Mouse (Mus musculus) large intestine, adult 2 months (tissue): ENCODE data around the gene Ptprn2. TPM values are rescaled to one million over a fixed set of nuclear protein-coding genes. Genes with fewer than 3 reads are reported as not detected.

Experiments used
- DNase-seq: peaks from one replicate; pipeline ENCODE4 v3.0.0-alpha.2; 2012; ENCODE audit warnings: low read depth, low spot score
- WGBS: fragments of 180-500 bp; shearing (Covaris S2); methylation state at CpG from one replicate; pipeline ENCODE4 v1.1.7; 2018; 5-methylcytosine and 5-hydroxymethylcytosine counted together
- polyA plus RNA-seq: library from polyadenylated mRNA; depleted of rRNA; stranded (reverse); fragments of >200 nt; gene quantifications from 2 replicates; pipeline ENCODE4 v1.2.3, GENCODE M21; 2012

Ptprn2 gene
- polyA plus RNA-seq, 1 experiment = 11.6 TPM

DNA sequence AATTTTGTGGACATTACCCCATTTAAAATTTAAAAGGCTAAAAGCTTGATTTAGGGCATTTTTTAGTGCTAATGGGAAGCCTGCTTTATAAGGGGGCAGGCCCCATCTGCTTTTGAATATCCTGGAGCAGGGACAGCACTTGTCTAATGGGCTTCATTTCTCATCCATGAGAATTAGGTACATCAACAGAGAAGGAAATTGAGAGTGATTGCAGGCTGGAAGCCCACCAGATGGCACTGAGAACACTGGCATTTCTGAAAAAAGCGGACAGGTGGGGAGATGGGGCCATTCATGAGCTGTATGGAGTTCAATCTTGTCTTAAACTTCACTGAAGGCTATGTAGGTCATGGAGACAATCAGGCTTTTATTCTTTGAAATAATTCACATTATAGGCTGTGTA lies 267.3 kb downstream of the Ptprn2 start:
- DNase-seq = no peak
- 82% methylated on average over 1 of the region's 1 CpGs for WGBS

DNA sequence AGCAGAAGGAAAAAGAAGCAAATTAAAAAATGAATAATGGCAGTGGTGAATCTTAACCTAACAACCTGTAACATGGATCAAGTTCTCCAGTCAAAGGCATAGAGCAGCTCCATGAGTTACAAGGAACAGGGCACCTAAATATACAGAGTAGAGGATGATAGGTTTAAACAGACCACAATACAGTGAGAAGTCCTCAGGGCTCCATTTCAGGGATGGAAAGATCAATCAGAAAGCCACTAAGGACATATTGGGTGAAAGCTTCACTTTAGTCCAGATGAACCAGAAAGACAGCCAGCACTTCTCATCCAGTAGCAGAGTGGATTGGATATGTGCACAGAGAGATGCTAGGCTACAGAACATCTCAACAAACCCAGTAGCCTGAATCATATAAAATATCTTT lies 278.4 kb downstream of the Ptprn2 start:
- DNase-seq = no peak

- 77% methylated on average over 6 of the region's 6 CpGs for whole genome bisulfite sequencing
These were observed 285.4 kb downstream of the Ptprn2 start for GRCm38 (mm10) chr12:116770911-116771310.

DNA sequence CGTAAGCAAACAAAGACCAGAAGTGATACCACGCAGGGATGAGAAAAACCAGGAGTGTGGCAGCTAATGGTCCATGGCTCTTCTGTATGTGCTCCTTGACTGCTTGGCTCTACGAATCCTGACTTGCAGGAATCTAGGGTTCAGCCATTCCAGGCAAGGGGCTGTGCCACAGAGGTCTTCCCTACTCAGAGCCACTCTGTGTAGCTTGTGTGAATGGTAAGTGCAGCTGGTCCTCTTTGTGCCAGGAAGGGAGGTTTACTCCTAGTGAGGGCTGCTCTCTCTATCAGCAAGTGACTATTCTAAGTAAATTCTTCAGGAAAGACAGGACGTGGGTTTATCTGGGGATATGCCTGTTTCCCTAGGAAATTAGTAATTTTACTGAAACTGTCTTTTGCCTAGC lies 286.0 kb downstream of the Ptprn2 start:
- whole genome bisulfite sequencing = 72% methylated on average over 4 of the region's 4 CpGs
- DNase-seq = no peak

More at GRCm38 (mm10) chr12:116770911-116771310, 285.4 kb downstream of the Ptprn2 start:
- no peak for DNase-seq

DNA sequence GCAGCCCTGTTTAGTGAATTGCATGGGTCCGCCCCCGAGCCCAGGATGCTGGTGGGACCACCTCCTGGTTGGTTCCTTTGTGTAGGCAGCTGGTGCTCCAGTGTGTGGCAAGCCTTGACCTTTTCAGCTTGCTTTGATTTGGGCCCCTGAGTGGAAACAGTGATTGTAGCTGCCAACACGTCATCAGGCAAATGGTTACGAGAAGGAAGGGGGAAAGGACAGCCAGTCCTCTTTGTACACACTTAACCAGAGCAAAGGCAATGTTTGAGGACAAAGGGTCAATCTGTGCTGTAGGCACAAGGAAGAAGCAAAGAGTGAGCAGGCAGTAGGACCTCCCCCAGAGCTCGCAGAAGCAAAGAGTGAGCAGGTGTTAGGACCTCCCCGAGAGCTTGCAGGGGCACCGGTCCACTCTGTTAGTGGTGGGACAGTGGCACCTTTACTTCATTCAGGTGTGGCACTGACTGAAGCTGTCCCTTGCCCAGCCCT lies 286.6 kb downstream of the Ptprn2 start:
- no peak for DNase-seq
- WGBS = 24% methylated on average over 7 of the region's 7 CpGs

GRCm38 (mm10) chr12:116773344-116773743 lies 287.8 kb downstream of the Ptprn2 start:
- WGBS = 61% methylated on average over 3 of the region's 3 CpGs
- no peak for DNase-seq

GRCm38 (mm10) chr12:116776447-116776846 lies 290.9 kb downstream of the Ptprn2 start:
- 86% methylated on average over 8 of the region's 8 CpGs for WGBS
- DNase-seq = no peak

GRCm38 (mm10) chr12:116778095-116779090 lies 292.9 kb downstream of the Ptprn2 start:
- WGBS = 65% methylated on average over 4 of the region's 4 CpGs
- DNase-seq = no peak

DNA sequence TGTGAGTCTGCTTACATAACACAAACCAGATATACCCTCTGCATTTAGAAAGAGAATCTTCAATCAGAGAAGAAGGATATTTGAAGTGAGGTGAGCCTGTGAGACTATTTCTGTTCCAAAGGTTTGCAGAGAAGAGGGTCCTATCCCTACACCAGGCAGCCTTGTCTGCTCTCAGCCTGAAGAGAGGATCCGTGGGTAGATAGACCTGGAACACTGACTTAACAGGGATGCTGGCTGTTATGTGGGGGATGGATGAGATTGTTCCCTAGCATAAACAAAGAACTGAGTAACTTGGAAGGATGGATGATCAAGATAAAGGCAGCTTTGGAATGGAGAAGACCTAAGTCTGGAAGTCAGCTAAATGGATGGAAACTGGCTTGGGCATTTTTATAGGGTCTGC lies 294.9 kb downstream of the Ptprn2 start:
- no peak for DNase-seq

DNA sequence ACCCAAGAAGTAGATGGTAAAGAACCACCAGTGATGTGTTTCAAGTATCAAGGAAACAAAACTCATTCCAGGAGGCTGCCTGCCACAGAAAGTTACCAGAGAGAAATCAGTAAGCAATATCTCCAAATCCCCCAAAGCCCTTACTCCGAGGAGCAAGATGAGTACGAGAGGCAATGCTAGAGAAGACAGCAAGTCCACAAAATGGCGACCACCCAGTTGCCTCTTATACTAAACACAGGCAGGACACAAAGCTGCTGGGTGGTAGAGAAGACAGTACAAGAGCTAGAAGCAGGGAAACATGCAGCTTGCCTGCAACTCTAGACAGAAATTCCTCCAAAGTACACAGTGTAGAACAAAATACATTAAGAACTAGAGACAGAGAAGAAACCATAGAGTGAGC lies 300.2 kb downstream of the Ptprn2 start:
- DNase-seq = no peak
- WGBS = 73% methylated on average over 3 of the region's 3 CpGs

More for the DNA sequence above, 294.9 kb downstream of the Ptprn2 start:
- WGBS = 69% methylated on average over 1 of the region's 1 CpGs

- no peak for DNase-seq
- 71% methylated on average over 3 of the region's 3 CpGs for WGBS
These were observed 302.8 kb downstream of the Ptprn2 start for GRCm38 (mm10) chr12:116788346-116788745.

DNA sequence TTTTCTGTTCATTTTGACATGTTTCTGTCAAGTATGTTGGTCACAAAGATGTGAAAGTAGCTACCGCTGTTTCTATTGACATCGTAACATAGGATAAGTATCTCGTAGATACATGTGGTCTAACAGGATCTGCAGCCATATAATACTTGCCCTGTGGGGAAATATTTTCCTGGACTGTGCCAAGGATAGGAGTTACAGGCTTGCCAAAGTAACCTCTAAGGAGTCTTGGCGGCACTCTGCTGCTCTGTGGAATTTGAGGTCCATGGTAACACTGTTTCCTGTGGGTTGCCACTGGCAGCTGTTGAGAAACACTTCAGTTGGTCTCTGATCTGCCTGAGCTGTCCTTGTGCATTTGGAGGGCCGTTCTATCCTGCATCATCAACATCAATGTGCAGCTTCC lies 317.8 kb downstream of the Ptprn2 start:
- whole genome bisulfite sequencing = 82% methylated on average over 5 of the region's 5 CpGs
- DNase-seq = no peak

DNA sequence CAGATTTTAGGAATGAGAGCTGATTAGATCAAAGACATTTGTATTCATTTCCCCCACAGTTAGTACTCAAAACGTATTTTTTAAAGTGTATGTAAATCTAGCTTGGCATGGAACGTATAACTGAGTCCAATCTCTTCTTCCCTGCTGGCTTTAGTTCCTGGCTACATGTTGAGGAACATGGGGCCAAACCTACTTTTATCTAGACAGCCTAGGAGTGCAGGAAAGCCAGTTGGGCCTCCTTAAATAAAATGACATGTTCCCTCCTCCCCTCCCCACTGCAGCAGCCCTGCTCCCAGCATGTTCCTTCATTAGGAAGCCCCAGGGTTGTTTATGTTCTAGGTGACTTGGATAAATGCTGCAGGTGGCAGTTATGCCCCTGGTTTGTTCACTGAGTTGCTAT lies 319.2 kb downstream of the Ptprn2 start:
- 44% methylated on average over 2 of the region's 2 CpGs for WGBS
- DNase-seq = no peak

GRCm38 (mm10) chr12:116805129-116805809 lies 319.7 kb downstream of the Ptprn2 start:
- 57% methylated on average over 2 of the region's 2 CpGs for WGBS

GRCm38 (mm10) chr12:116806089-116806488 lies 320.6 kb downstream of the Ptprn2 start:
- DNase-seq = no peak
- WGBS = 89% methylated on average over 2 of the region's 2 CpGs

More at GRCm38 (mm10) chr12:116805129-116805809, 319.7 kb downstream of the Ptprn2 start:
- no peak for DNase-seq

- DNase-seq = no peak
- WGBS = 77% methylated on average over 5 of the region's 5 CpGs
These were observed 327.5 kb downstream of the Ptprn2 start for GRCm38 (mm10) chr12:116813012-116813411.

- whole genome bisulfite sequencing = 87% methylated on average over 2 of the region's 2 CpGs
- DNase-seq = no peak
These were observed 334.3 kb downstream of the Ptprn2 start for GRCm38 (mm10) chr12:116819836-116820235.

GRCm38 (mm10) chr12:116823341-116823740 lies 337.8 kb downstream of the Ptprn2 start:
- WGBS = 94% methylated on average over 3 of the region's 3 CpGs
- no peak for DNase-seq

DNA sequence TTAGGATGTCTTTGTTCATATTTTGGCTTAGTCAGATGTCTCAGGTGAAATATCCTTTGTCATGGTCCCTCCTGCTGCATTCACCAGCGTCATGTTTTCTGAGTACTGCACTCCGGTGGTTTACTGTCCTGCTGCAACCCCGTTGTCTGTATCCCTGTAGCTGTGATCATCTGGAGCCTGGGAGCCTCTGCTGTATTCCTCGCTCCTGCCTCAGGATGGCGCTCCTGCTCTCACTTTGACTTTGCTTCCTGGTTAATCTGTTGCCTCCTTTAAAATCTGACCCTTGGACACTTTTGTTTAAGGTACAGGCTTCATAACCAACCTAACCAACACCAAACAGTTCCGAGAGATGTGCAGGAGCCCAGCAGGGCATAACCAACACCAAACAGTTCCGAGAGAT lies 342.2 kb downstream of the Ptprn2 start:
- no peak for DNase-seq
- 48% methylated on average over 7 of the region's 7 CpGs for WGBS

DNA sequence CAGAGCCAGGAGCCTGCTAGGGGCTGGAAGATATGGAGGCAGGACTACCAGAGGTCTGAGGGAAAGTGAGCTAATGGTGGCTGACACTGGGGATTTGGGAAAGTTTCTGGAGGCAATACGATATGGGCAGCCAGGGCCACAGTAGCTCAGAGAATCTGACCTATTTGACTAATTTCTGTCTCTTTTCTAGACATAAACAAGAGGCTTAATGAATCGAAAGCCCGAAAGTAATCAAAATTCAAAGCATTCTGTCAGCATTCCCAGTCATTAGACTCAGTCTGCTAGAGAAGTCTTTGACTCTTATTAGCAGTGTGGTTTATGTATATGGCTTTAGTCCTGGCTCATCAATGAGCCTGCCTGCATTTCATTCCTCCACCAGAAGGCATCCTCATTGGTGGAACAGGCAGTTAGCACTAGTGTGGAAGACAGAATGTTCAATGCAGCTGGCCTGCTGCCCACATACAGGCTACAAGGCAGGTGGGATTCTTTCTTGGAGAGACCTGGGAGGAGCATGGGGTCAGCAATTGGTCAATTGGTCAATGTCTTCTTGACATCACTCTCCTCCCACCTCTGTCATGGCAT lies 353.2 kb downstream of the Ptprn2 start:
- 77% methylated on average over 3 of the region's 3 CpGs for WGBS
- no peak for DNase-seq
